Mouse (Mus musculus): Measurements from ENCODE around the gene Agbl5. TPM values are rescaled to one million over a fixed set of nuclear protein-coding genes. Genes with fewer than 3 reads are reported as not detected.

Gene Agbl5
- polyA plus RNA-seq, 1 experiment from 2014 or later, result 24.1 TPM

DNA sequence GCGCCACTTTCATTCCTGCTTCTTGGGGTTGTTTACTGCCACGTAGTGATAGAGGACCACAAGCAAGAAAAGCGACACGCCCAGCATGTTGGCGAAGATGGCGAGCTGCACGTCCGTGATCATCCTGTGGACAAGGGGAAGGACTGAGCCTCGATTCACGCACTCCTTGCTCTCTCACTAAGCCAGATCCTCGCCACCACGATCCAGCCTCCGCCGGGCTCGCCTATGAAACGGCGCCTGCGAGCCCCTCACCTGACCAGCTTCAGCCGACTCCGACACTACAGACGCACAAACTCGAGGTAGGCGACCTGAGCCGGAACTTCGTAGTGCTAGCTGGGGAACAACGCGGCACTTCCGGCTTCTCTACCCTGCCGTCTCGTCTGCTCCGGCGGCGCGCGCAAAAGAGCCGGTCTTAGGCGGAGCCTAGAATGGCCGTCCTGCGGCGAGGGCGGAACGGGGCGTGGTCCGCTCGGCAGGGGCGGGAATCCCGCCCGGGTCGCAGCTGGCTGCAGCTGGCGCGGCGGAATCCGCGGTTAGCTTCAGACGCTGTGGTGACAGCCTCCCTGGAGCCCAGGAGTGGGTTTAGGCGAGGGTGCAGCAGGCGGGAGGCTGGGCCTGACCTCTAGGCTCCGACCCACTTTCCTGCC, 19.0 kb downstream of the Agbl5 start, which contains the start of gene Ost4:
TSS of gene Ost4 (minus strand) at position 376 of the 647 bp plus-strand sequence.
- peaks cover 20% of the 10 kb centered on the region for H3K4me1 ChIP-seq (ENCODE audit: control insufficient read depth, insufficient read depth, low read length)
- no peaks in the 10 kb centered on the region for H3K27me3 ChIP-seq (ENCODE audit: control insufficient read depth, insufficient read depth, low read depth, low read length)
- WGBS, result under 1% methylated on average over 57 of the region's 58 CpGs

GRCm38 (mm10) chr5:30908426-30909299, 20.2 kb downstream of the Agbl5 start:
- Histone ChIP-seq H3K4me2 (ENCODE audit: low read length) (peak overlapping the region; percentile 95), H3K27me3 (ENCODE audit: control insufficient read depth, insufficient read depth, low read depth, low read length) (no peaks in the 10 kb centered on the region), H3K4me3 (ENCODE audit: low read depth, low read length) (peak overlapping the region; percentile 71), H3K27ac (ENCODE audit: low read length) (peak overlapping the region; percentile 83), H3K9ac (ENCODE audit: low read depth, low read length) (peak overlapping the region; percentile 89; the same call in 1 of the 2 replicates), H3K4me1 (ENCODE audit: control insufficient read depth, insufficient read depth, low read length) (peaks cover 20% of the 10 kb centered on the region), H3K36me3 (ENCODE audit: control insufficient read depth, insufficient read depth, low read length) (peaks cover 8% of the 10 kb centered on the region), H3K9me3 (replicated peaks; ENCODE audit: control insufficient read depth, low read length, poor library complexity, severe bottlenecking) (no peaks in the 10 kb centered on the region)
- peak; percentile 8; the same call in 1 of the 2 replicates for ATAC-seq
- 57% methylated on average over 13 of the region's 13 CpGs for WGBS

More for the DNA sequence above, 19.0 kb downstream of the Agbl5 start, which contains the start of gene Ost4:
- peaks cover 13% of the 10 kb centered on the region for H3K36me3 ChIP-seq (ENCODE audit: control insufficient read depth, insufficient read depth, low read length)
- H3K4me3 ChIP-seq (ENCODE audit: low read depth, low read length), result peak within 1 kb of the TSS; percentile 71
- H3K4me2 ChIP-seq (ENCODE audit: low read length), result peak within 1 kb of the TSS; percentile 95
- peak; percentile 97 for ATAC-seq
- no peaks in the 10 kb centered on the region for H3K9me3 ChIP-seq (replicated peaks; ENCODE audit: control insufficient read depth, low read length, poor library complexity, severe bottlenecking)
- peak within 1 kb of the TSS; percentile 89 for H3K9ac ChIP-seq (ENCODE audit: low read depth, low read length)
- peak within 1 kb of the TSS; percentile 83 for H3K27ac ChIP-seq (ENCODE audit: low read length)

- no peaks in the 10 kb centered on the region for H3K9me3 ChIP-seq (replicated peaks; ENCODE audit: control insufficient read depth, low read length, poor library complexity, severe bottlenecking)
- H3K4me3 ChIP-seq (ENCODE audit: low read depth, low read length), result no peak overlapping the region
- 64% methylated on average over 7 of the region's 7 CpGs for WGBS
- no peaks in the 10 kb centered on the region for H3K27me3 ChIP-seq (ENCODE audit: control insufficient read depth, insufficient read depth, low read depth, low read length)
- H3K9ac ChIP-seq (ENCODE audit: low read depth, low read length), result no peak overlapping the region
- peaks cover 20% of the 10 kb centered on the region for H3K4me1 ChIP-seq (ENCODE audit: control insufficient read depth, insufficient read depth, low read length)
- peaks cover 5% of the 10 kb centered on the region; the same call in 1 of the 2 replicates for H3K36me3 ChIP-seq (ENCODE audit: control insufficient read depth, insufficient read depth, low read length)
- no peak overlapping the region for H3K27ac ChIP-seq (ENCODE audit: low read length)
- no peak for ATAC-seq
- no peak overlapping the region for H3K4me2 ChIP-seq (ENCODE audit: low read length)
Observed at GRCm38 (mm10) chr5:30909300-30909659, 20.8 kb downstream of the Agbl5 start.

- Histone ChIP-seq H3K27me3 (ENCODE audit: control insufficient read depth, insufficient read depth, low read depth, low read length) (no peaks in the 10 kb centered on the region), H3K4me1 (ENCODE audit: control insufficient read depth, insufficient read depth, low read length) (peaks cover 20% of the 10 kb centered on the region), H3K36me3 (ENCODE audit: control insufficient read depth, insufficient read depth, low read length) (0 out of 2 replicates have a peak, but pooled peaks cover 5% of the 10 kb centered on the region), H3K9me3 (replicated peaks; ENCODE audit: control insufficient read depth, low read length, poor library complexity, severe bottlenecking) (no peaks in the 10 kb centered on the region), H3K27ac (ENCODE audit: low read length) (no peak overlapping the region), H3K4me3 (ENCODE audit: low read depth, low read length) (no peak overlapping the region), H3K4me2 (ENCODE audit: low read length) (no peak overlapping the region), H3K9ac (ENCODE audit: low read depth, low read length) (no peak overlapping the region)
- 88% methylated on average over 7 of the region's 7 CpGs for WGBS
- ATAC-seq, result no peak
Observed at GRCm38 (mm10) chr5:30909863-30910262, 21.4 kb downstream of the Agbl5 start.

DNA sequence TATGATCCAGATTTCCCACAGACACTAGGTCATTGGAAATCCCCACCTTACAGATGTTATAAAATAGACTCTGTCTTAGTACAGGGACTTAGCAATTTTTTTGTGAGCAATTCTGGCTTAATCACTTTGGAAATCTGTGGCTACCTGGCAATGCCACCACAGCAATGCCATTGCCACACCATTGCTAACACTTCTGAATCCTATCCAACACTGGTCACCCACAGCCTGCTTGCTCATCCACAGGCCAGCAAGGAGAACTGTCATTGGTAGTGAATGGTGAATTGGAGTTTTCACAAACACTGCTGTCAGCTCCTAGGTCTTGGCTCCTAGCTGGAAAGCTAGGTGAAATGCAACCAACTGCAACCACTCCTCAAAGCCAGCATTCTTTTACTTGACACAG, 22.0 kb downstream of the Agbl5 start:
- H3K9ac ChIP-seq (ENCODE audit: low read depth, low read length), result no peak overlapping the region
- no peaks in the 10 kb centered on the region for H3K27me3 ChIP-seq (ENCODE audit: control insufficient read depth, insufficient read depth, low read depth, low read length)
- peaks cover 19% of the 10 kb centered on the region for H3K4me1 ChIP-seq (ENCODE audit: control insufficient read depth, insufficient read depth, low read length)
- no peak overlapping the region for H3K4me3 ChIP-seq (ENCODE audit: low read depth, low read length)
- no peak for ATAC-seq
- 0 out of 2 replicates have a peak, but pooled peaks cover 1% of the 10 kb centered on the region for H3K36me3 ChIP-seq (ENCODE audit: control insufficient read depth, insufficient read depth, low read length)
- no peaks in the 10 kb centered on the region for H3K9me3 ChIP-seq (replicated peaks; ENCODE audit: control insufficient read depth, low read length, poor library complexity, severe bottlenecking)
- no peak overlapping the region for H3K27ac ChIP-seq (ENCODE audit: low read length)
- no peak overlapping the region for H3K4me2 ChIP-seq (ENCODE audit: low read length)

DNA sequence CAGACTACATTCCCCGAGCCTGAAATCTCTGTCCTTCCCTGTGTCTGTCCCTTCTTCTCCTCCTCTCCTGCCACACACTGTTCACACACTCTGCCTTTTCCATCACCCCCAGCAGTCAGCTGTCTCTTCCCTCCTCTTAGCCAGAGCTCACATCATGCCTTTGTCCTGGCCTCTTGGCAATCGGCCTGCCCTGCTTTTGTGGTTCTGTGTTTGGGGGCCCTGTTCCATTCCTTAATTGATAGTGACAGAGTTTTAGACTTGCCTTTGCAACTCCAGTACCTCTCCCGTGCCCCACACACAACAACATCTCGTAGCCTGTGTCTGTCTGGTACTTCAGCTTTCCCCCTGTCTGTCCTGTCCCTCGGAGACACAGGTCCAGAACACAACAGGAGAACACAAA, 23.7 kb downstream of the Agbl5 start:
- Histone ChIP-seq H3K4me3 (ENCODE audit: low read depth, low read length) (no peak overlapping the region), H3K9me3 (replicated peaks; ENCODE audit: control insufficient read depth, low read length, poor library complexity, severe bottlenecking) (no peaks in the 10 kb centered on the region), H3K9ac (ENCODE audit: low read depth, low read length) (no peak overlapping the region), H3K27me3 (ENCODE audit: control insufficient read depth, insufficient read depth, low read depth, low read length) (no peaks in the 10 kb centered on the region), H3K4me2 (ENCODE audit: low read length) (no peak overlapping the region), H3K36me3 (ENCODE audit: control insufficient read depth, insufficient read depth, low read length) (no peaks in the 10 kb centered on the region), H3K4me1 (ENCODE audit: control insufficient read depth, insufficient read depth, low read length) (peaks cover 10% of the 10 kb centered on the region), H3K27ac (ENCODE audit: low read length) (no peak overlapping the region)
- ATAC-seq, result no peak
- 53% methylated on average over 5 of the region's 5 CpGs for WGBS

- Histone ChIP-seq H3K27me3 (ENCODE audit: control insufficient read depth, insufficient read depth, low read depth, low read length) (no peaks in the 10 kb centered on the region), H3K9me3 (replicated peaks; ENCODE audit: control insufficient read depth, low read length, poor library complexity, severe bottlenecking) (no peaks in the 10 kb centered on the region), H3K4me3 (ENCODE audit: low read depth, low read length) (peak within 1 kb of the TSS; percentile 4; the same call in 1 of the 2 replicates), H3K36me3 (ENCODE audit: control insufficient read depth, insufficient read depth, low read length) (no peaks in the 10 kb centered on the region), H3K27ac (ENCODE audit: low read length) (peak within 1 kb of the TSS; percentile 54), H3K4me1 (ENCODE audit: control insufficient read depth, insufficient read depth, low read length) (peaks cover 7% of the 10 kb centered on the region), H3K9ac (ENCODE audit: low read depth, low read length) (peak within 1 kb of the TSS; percentile 31), H3K4me2 (ENCODE audit: low read length) (peak within 1 kb of the TSS; percentile 18; the same call in 1 of the 2 replicates)
- ATAC-seq, result no peak
- WGBS, result 38% methylated on average over 11 of the region's 13 CpGs
Observed at GRCm38 (mm10) chr5:30913060-30913841, 24.8 kb downstream of the Agbl5 start, which contains the start of gene Emilin1. TSS of gene Emilin1 (plus strand) at chr5:30913402.

- WGBS, result 87% methylated on average over 7 of the region's 7 CpGs
Observed at GRCm38 (mm10) chr5:30914101-30914635, 25.7 kb downstream of the Agbl5 start.

More at GRCm38 (mm10) chr5:30914101-30914635, 25.7 kb downstream of the Agbl5 start:
- Histone ChIP-seq H3K9ac (ENCODE audit: low read depth, low read length) (peak overlapping the region; percentile 31; the same call in 1 of the 2 replicates), H3K27ac (ENCODE audit: low read length) (peak overlapping the region; percentile 54), H3K4me2 (ENCODE audit: low read length) (peak overlapping the region; percentile 18; the same call in 1 of the 2 replicates), H3K9me3 (replicated peaks; ENCODE audit: control insufficient read depth, low read length, poor library complexity, severe bottlenecking) (no peaks in the 10 kb centered on the region), H3K36me3 (ENCODE audit: control insufficient read depth, insufficient read depth, low read length) (no peaks in the 10 kb centered on the region), H3K27me3 (ENCODE audit: control insufficient read depth, insufficient read depth, low read depth, low read length) (no peaks in the 10 kb centered on the region), H3K4me3 (ENCODE audit: low read depth, low read length) (peak overlapping the region; percentile 4; the same call in 1 of the 2 replicates), H3K4me1 (ENCODE audit: control insufficient read depth, insufficient read depth, low read length) (peaks cover 4% of the 10 kb centered on the region)
- no peak for ATAC-seq
